Mouse (Mus musculus): Measurements from ENCODE around the gene Osbpl2.

DNA sequence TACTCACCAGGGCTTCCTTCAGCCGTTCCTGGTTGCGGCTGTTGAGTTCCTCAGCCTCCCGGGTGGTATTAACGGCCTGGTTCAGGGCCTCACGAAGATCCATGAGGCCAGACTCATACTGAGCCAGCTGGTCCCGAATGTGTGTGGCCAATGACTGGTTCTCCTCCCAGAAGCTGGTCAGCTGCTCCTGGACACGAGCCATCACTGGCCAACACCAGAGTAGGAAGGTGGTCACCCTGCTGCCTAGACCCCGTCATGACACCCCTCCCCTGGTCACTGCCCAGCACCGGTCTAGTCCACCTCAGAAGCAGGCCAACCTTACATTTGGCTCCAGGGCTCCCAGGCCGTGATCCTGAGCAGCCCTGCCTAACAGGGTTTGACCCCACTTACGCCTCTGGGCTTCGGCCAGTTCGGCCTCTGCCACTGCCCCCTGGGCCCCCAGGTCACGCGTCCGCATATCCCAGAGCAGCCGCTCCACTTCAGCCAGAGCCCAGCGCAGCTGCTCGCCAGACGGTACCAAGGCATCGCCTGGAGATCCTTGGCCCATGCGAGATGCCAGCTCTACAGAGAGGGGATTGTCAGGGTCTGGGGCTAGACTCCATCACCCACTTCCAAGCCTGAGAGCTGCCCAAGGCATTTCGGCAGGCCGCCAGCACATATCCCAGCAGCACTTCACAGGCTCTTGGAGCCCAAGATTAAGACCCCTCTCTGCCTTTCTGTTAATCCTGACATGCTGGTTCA lies 65.1 kb downstream of the Osbpl2 start:
- TF ChIP-seq CTCF (IDR thresholded peaks at IDR 0.05; ENCODE audit: borderline replicate concordance, extremely low read depth, insufficient read depth, insufficient read length), result no peak
- TF ChIP-seq POLR2A (IDR thresholded peaks at IDR 0.05; ENCODE audit: borderline replicate concordance, extremely low read depth, insufficient read depth, insufficient read length, poor library complexity, severe bottlenecking), result no peak
